Mouse (Mus musculus) urinary bladder, adult 2 months (tissue): Measurements from ENCODE around the gene Smim24. TPM values are rescaled to one million over a fixed set of nuclear protein-coding genes. Genes with fewer than 3 reads are reported as not detected.
A peak's percentile ranks its signal among the peaks of the same experiment; 100 is the strongest.

ENCODE experiments used
- DNase-seq: peaks from one replicate; pipeline ENCODE4 v3.0.0; 2022; ENCODE audit warnings: low spot score
- polyA plus RNA-seq: library from polyadenylated mRNA; depleted of rRNA; stranded (reverse); fragments of >200 nt; gene quantifications from 2 replicates; pipeline ENCODE4 v1.2.3, GENCODE M21; 2012

The Smim24 gene
- polyA plus RNA-seq, 1 experiment: 5.0 TPM

DNA sequence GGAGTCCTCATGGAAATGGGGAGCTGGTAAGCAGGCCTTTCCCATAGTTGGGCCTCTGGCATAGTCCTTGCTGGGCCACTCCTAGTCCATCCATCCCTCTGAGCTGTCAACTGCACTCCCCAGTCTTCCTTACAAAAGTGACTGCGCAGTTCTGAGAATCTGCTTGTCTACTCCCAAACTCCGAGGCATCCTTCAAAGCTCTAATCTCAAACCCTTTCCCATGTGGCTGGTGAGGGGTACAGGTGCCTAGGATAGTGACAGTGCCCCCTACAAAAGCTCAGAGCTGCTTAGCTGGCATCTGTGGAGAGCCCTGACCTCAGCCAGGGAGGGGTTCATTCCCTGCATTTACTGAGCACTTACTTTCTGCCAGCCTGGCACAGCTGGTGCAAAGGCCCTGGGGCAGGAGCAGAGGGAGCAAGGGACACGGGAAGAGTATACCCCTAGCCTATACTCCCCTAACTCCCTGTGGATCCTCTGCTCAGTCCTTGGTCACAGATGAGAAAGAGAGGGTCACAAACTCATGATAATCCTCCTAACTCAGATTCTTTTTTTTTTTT, 29.9 kb downstream of the Smim24 start:
- DNase-seq: peak; percentile 18

DNA sequence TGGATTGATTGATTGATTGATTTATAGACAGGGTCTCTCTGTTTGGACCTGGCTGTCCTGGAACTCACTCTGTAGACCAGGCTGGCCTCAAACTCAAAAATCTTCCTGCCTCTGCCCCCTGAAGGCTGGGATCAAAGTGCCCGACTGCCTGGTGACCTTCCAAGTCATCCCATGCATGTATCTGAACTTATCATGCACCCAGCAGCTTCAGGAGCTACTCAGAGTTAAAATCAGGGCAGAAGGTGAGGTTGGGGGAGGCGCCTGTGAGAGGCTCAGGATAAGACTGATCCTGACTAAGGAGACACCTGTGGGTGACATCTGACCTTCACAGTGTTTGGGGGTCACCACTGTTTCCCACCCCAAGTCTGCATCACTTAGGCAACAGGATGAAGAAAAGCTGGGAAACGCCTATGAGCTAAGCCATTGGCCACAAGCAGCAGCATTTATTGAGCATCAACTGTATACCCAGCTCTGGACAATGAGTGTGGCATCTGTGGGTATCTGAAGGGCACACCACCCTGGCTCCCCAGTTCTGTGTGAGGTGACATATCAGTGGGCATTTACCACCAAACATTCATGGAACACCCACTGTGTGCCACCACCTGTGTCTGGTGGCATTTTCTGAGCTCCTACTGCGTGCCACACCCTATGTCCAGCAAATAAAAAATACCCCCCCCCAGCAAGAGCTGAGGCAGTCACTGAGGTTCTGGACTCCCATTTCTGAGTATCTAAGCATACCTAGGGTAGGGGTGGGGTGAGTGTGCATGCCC, 30.8 kb downstream of the Smim24 start:
- peak; percentile 17 for DNase-seq

DNA sequence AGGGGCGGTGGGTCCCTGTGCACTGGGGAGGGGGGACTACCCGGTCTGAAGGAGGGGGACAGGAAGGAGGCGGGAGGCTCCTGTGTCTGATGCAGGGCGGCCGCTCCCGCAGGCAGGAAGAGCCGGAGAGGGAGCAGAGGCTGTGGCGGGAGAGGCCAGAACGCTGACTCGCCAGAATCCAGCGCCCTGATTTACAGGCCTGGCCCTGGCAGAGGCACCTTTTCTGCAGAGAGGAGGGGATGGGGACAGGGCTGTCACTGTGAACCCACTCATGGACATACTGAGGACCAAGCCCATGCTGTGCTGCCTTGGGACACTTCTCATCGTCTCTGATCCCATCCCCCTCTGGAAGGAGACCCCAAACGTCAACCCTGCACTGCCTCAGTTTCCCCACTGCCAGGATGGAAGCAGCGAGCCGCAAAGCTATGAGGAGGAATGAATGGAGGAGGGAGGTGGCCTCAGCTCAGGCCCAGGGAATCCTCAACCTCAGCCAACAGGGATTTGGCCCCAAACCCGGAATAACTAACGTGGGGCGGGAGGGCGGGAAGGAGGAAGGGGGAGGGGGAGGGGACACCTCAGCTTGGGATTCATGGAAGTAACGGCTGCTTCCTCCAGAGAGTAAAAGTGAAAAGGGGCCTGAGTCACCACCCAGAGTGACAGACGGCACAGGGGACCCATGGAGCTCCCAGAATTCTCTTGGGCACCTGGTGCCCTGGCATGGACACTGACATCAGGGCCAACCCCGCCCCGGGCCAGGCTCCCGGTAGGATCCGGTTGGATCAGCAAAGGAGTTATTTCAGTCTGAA, 31.6 kb downstream of the Smim24 start:
- DNase-seq: peak; percentile 31

DNA sequence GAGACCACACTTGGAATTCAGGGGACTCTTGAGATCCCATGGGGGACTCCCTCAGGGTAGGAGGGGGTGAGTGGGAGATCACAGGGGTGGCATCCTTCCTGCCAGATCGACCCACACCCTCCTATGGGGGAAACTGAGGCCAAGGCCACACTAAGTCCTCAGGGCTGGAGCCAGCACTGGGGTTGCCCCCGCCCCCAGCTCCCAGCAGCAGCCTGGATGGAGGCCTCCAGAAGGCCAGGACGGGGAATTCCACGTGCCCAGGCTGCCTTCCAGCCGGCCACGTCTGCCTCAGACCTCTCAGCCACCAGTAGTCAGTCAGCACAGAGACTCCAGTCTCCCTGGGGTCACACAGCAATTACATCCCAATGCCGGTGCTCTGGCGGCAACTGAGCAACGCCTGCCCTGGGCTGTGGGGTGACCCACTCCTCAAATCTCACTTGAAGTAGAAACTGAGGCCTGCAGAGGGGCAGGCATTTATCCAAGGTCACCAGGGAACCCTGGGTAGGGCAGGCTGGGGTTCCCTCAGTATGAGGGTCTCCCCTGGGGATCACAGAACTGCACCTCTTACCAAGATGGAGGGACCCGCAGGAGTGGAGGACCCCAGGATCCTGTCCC, 32.5 kb downstream of the Smim24 start:
- DNase-seq: peak; percentile 41

DNA sequence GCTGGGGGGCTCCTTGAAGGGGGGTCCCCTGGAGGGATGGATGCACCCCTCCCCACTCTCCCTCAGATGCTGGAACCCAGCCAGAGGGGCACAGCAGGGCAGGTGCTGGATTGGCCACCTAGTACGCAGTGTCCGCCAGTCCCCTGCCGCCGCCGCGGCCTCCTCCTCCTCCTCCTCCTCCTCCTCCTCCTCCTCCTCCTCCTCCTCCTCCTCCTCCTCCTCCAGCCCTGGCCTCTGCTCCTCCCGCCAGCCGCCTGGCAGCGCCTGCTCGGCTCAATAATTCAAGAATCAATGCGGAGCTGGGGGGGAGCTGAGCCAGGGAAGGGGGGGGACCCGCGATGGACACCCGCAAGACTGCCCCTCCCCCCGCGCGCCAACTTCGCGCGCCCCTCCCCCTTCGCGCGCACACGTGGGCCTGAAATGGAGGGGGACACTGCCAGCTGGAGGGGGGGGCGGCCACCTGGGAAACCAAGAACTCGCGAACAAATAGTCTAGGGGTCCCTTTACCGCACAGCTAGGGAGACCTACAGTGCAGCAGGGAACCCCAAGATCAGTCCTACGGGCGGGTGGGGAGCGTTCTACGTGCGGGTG, 33.3 kb downstream of the Smim24 start:
- DNase-seq: peak; percentile 23

DNA sequence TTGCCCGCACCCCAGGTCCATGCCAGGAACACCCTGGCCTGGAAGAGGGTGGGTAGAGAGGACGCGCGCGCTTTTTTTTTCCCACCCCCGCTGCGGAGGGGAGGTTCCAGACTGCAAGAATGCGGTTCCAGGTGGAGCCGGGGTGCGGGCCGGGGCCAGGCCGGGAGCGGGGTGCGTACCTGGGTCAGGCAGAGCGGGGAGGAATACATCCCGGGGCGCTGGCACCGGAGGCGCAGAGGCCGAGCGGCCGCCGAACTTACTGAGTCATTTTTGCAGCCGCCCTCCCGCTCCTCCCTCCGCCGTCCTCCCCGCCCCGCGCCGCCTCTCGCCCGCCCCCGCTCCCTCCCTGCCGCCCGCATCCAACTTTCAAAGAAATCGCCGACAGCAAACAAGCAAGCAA, 34.0 kb downstream of the Smim24 start:
- peak; percentile 62 for DNase-seq

DNA sequence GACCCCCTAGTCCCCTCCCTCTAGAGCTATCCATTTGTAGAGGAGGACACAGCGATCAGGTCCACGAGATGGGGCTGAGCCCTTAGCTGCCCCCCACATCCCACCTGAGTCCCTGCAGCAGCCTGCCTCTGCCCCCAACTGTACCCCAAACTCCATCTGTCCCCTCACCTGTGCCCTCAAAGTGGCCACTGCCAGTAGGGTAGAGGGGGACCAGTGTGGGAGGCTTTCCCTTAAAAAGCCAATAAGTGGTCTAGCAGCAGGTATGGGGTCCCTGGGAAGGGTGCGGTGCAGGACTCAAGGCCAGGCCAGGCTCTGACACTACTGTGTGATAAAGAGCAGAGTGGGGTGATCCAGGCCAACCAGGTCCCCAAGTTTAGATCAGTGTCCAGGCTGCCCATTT, 34.5 kb downstream of the Smim24 start:
- DNase-seq: no peak

DNA sequence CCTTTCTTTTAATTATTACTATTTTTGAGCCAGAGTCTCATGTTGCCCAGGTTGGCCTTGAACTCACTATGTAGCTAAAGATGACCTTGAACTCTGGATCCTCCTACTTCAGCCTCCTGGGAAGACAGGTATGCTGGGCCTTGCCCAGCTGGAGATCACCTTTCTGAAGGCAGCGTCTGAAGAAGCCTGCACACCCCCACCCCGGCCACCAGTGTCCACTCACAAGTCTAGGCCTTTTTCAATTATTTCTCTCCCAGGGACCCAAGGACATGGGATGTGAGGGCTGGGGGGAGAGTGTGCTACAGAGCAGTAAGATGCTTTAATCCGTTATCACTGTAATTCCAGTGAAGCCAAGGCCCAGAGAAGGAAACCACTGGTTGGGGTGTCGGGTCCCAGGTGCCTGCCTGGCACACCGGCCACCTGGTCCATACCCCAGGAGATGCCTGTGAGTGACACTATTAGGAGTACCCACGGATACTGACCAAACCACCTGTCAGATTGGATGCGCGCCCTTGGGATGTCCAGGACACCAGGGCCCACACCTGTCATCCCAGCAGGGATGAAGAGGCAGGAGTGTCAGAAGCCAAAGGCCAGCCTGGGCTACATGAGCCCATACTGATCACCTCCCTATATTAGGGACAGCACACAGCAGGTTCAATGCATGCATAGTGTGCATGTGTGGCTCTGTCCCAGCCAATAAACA, 35.1 kb downstream of the Smim24 start:
- no peak for DNase-seq

DNA sequence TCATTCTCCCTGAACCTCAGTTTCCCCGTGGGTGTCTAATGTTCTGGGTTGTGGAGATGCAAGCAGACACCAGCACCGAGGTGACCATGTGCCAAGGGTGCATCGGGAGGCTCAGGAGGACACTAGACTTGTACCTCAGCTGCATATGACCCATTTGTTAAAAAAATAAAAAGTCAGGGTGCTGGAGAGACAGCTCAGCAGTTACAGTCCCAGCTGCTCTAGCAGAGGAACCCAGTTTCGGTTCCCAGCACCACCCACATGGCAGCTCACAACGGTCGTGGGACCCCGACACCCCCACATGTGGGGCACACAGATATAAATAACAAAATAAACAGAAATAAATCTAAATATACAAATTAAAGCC, 35.6 kb downstream of the Smim24 start:
- no peak for DNase-seq

DNA sequence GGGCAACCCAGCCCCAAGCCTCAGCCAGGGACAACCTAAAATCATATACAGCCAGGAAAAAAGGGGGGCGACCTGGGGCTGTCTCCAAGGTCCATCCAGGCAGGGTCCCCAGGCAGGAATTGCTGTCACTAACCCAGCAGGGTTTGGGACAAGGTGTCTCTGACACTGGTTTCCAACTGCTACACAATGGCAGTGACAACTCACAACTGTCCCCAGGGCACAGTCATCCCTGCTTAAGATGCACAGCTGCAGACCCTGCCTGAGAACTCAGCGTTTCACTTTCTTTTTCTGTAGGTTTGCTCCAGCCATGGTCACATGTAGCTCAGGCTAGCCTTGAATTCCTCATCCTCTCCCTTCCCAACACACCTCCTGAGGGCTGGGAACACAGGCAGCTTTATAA, 36.2 kb downstream of the Smim24 start:
- peak; percentile 22 for DNase-seq

DNA sequence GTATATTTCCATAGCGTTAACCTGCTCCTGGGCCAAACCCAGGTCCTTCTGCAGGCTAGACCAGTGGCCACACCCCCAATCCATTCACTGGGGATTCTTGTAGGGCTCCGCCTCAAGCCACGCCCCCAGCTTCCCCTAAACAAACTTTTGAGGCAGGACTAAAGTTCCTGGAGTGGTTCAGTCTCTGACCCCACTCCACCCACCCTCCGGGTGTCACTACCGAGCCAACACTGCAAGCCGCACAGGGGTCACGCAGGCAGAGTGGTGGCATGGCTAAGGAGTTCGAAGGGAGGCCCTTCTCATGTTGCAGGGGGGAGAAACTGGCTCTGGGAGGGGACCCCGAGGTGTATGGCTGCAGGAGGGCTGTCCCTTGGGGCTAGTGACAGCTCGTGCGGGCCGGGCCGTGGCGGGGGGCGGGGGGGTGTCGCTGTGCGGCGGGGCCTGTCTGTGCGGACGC, 36.8 kb downstream of the Smim24 start:
- peak; percentile 54 for DNase-seq

DNA sequence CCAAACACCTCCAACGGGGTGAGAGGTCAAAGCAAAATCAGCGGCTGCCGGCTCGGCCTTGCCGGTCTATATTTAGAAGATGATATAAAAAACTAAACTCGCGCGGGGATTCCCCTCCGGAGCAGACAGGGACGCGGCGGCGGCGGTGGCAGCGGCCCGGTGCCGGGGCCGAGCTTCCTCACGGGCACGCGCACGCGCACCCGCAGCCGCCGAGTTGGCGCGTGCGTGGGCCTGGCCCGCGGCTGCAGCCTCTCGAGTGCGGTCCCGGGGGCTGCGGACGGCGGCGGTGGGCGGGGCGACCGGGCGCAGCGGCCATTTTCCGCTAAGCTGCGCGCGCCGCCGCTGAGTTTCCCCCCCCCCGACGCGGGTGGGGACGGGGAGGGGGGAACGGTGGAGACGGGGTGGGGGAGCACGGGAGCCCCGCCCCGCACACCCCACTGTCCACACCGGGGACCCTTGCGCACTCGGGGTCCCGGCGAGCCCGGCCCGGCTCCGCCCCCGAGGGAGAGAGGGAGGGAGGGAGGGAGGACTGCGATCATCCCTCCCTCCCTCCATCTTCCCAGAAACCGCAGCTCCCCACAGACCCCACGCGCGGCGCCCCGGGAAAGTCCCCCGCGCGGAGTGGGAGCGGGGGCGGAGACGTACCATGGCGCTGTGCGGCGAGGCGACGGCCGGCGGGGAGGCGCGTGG, 37.4 kb downstream of the Smim24 start:
- DNase-seq: peak; percentile 74

DNA sequence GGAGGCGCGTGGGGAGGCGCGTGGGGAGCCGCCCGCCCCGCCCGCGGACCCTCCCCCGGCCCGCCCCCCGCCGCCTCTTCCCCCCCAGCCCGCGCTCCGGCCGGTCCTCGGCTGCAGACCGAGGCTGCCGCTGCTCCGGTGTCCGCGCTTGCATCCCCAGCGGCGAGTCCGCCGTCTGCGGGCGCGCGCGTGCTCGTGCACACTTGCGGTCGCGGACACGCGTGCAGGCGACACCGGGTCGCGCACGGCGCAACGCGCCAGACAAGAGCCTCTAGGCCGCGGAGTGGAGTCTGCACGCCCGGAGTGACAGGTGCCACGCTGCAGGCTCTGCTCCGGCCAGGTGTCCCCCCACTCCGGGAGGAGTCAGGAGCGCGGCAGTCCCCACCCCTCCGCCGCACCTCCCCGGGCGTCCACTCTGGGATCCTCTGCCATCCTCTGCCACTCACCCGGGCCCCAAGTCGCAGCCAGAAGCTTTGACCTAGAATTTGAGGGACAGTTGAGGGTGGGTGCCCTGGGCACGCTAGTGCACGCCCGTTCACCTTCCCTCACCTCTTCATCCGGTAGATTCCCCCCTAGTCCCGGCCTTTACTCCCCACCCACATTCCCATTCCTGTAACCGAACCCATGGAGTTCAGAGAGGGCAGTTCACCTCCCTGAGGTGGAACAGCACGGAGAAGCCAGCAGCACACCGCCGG, 38.1 kb downstream of the Smim24 start:
- DNase-seq: peak; percentile 65

DNA sequence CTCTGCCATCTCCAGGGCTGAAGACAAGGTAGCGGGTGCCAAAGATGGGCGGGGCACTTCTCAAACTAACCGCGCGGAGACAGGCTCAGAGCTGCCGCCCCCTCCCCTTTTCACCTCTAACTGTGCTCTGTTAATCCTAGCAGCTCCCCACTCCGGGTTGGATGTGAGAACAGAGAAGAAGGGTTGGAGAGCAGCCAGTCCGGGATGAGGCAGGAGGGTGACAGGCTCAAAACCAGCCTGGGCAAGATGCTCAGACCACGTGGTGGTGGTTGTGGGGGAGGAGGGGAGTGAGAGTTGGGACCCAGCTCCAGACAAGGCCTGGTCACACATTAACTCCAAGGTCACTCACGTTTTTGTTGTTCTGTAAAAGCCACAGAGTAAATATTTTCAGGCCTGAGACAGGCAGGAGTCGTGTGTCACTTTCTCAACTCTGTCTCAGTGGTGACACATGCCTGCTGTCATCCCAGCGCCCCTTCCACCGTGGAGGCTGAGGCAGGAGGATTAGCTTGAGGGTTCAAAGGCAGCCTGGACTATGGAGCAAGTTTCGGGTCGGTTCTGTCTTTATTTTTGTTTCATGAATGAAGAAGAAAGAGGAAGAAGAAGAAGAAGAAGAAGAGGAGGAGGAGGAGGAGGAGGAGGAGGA, 38.8 kb downstream of the Smim24 start:
- peak; percentile 25 for DNase-seq

DNA sequence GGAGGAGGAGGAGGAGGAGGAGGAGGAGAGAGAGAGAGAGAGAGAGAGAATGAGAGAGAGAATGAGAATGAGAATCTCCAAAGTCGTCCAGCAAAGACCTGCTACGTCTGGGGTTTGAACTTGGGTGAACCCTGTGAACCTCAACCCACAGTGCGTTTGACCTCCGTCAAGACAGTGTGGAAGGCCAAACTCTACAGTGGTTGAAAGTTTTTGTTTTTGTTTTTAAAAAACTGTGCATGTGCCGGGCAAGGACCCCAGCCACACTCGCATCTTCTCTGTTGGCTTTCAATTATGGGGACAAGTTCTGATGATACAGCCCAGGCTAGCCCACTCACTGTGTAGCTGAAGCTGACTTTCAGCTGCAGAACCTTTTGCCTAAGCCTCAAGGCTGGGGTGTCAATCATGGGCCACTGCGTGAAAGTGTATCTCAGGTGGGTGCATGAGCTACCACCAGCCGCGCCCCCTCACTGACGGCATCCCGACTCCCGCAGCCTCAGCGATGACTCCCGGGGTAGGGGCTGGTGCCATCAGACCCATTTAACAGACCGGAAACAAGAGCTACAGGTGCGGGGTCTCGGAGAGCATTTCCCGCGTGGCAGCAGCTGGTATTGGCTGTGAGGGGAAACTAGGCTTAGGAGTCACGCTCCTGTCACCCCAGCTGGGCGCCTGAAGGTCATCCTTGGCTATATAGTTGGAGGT, 39.5 kb downstream of the Smim24 start:
- DNase-seq: no peak

DNA sequence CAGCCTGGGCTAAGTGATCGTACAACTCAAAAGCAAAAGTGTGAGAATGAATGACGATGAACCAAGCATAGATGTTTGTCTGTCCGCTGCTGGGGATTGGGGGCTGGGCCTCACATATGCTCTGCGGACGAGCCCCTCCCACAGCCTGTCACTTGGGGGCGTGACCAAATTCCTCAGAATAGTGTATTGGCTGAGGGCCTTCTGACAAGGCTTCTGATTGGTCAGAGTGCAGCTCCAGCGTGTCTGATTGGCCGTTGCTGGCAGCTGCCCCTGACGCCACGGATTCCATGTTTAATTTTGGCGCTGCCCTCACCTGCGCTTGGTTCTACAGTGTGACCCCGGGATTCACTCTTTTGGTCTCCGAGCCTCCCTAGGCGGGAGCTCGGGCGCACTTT, 40.0 kb downstream of the Smim24 start:
- peak; percentile 65 for DNase-seq

DNA sequence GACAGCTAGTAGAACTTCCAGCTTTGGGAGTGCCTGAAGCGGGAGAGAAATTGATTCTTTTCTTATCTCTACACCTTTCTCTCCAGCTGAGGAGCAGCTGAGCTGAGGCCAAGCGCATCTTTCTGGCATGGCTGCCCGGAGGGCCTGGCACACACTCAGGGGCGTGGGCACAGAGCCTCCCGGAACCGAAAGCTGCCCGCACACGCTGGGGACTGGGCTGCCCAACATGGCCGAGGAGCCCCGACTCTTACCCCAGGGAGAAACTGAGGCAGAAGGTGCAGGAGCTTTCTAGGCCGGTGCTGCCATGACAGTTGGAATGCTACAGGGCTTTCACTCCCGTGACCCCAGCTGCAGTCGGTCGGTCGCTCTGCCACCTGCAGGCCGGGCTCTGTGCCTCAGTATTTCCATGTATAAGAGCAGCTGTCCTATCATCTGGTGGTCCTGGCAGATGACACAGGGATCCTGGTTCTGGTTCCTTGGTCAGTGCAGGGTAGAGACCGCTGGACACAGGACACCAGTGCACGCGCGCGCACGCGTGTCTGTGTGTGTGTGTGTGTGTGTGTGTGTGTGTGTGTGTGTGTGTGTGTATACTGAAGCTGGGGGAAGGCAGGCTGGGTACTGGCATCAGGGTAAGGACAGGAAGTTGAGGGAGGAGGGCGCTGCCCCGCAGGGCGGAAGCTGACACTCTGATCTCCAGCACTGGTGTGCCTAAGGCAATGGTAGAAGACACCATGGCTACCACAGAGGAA, 40.9 kb downstream of the Smim24 start:
- peak; percentile 34 for DNase-seq
